Mouse (Mus musculus) retina, postnatal 1 day (tissue): ENCODE data around the gene Gnao1.

ENCODE experiments used
- DNase-seq: peaks from one replicate; pipeline ENCODE4 v3.0.0-alpha.2; 2012

Gnao1 gene

DNA sequence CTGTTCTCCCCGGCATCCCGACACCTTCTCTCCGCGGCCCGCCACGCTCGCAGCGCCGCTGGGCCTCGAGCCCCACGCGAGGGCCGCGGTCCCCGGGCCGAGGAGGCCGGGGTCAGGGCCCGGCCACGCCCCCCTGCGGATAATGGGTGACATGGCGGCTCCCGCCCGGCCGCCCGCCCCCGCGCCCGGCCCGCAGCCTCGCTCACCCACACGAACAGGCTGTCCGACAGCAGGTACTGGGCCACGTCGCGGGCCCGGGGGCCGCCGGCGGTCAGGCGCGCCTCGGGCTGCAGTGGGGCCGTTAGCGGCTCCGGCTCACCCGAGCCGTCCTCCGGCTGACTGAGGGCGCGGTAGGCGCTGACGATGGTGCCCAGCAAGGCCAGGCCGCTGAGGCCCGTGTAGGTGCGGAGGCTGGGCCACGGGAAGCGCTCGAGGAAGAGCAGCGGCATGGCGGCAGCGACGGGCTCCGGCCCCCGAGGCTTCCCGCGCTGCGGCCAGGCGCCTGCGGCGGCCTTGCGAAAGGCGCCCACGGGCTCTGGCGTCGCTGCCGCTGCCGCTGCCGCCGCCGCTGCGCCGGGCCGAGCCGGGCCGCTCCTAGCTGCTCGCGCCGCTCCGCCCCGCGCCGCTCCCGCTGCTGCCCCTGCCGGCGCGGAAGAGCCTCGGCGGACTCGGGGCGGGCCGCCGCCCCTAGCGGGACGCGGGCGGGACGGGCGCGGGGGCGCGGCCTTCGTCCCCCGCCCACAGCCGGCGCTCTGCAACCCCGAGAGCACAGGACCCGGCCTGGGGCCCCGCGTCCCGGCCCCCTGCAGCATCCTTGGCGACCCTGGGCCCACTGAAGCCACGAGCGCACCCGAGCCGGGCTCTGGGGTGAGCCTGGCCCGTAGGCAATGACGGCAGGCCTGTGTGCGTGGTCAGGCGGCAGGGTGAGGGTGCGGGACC, 202.5 kb downstream of the Gnao1 start, which contains the start of gene Amfr:
TSS of gene Amfr (minus strand) at position 830 of the 939 bp plus-strand sequence.
- DNase-seq: peak; percentile 86

DNA sequence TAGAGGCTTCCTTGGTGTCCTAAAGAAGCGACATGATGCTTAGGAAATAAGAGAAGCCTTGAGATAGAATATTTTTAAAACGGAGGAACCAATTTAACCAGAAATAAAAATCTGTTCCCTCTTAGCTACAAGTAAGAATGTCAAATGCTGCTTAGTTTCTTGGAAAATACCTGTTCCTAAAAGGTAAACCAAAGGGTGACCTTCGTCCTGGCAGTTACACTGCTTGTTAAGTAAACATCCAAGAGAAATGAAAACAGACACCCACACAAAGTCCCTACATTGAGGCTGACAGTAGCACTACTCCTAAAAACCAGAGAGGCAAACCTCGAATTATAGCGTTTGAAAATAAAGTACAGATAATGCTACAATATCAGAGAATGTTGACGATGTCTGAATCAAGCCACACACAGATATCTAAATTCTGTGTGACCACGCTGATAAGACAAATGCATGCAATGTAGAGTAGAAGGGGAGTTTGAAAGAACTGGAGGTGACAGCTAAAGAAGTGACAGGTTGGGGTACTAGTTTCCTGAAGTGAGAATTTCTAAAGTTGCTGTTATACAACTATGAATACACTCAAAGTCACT, 203.4 kb downstream of the Gnao1 start:
- DNase-seq: no peak
